Mouse (Mus musculus) cortical plate, adult 2 months (tissue): ENCODE data around the gene Chd2.

Source experiments
- CTCF ChIP-seq: fragments of 200-500 bp; IDR thresholded peaks from 2 replicates; pipeline ENCODE4 v1.5.1; 2011; ENCODE audit warnings: mild to moderate bottlenecking, control low read depth, low read length; ENCODE audit not compliant: insufficient read depth; ENCODE audit errors: extremely low read depth
- POLR2A ChIP-seq: fragments of 200-500 bp; IDR thresholded peaks from 2 replicates; pipeline ENCODE4 v1.6.1; 2011; ENCODE audit warnings: mild to moderate bottlenecking, low read length, control low read depth; ENCODE audit not compliant: insufficient read depth; ENCODE audit errors: extremely low read depth

DNA sequence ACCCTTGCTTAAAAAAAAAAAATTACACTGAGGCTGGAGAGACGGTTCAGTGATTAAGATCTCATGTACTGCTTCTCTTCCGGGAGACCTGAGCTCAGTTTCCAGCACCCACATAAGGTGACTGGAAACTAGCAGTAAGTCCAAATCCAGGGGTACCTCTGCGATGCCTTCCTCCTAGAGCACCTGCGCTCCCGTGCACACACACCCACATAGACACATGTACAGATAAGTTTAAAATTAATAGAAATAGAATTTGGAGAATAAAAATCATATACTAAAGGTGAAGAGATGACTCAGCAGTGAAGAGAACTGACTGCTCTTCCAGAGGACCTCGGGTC, 18.2 kb upstream of the Chd2 start:
- TF ChIP-seq POLR2A: no peak
- no peak for TF ChIP-seq CTCF
